Mouse (Mus musculus) heart, adult 2 months (tissue): ENCODE measurements at regions not wholly inside any gene's neighbourhood (a gene's known extent, or its start where the extent isn't known, plus 50 kb on each side); places are given as distances from the start of the nearest gene placed in this dataset.

Source experiments
- CTCF ChIP-seq: fragments of 200-600 bp; IDR thresholded peaks from 2 replicates; pipeline ENCODE4 v1.8.1; 2022; ENCODE audit warnings: antibody characterized with exemption, mild to moderate bottlenecking, moderate library complexity
- EP300 ChIP-seq: fragments of 200-500 bp; IDR thresholded peaks from 2 replicates; pipeline ENCODE4 v1.6.1; 2011; ENCODE audit warnings: low read depth, low read length, control low read depth; ENCODE audit not compliant: insufficient read depth
- POLR2A ChIP-seq: fragments of 200-500 bp; IDR thresholded peaks from 2 replicates; pipeline ENCODE4 v1.6.1; 2011; ENCODE audit warnings: mild to moderate bottlenecking, low read depth, low read length, control low read depth; ENCODE audit not compliant: insufficient read depth

GRCm38 (mm10) chr10:100931739-100932138, 341.5 kb downstream of the 1700017N19Rik start:
- TF ChIP-seq CTCF (no peak), POLR2A (no peak), EP300 (no peak)
